Mouse (Mus musculus) heart, postnatal 0 days (tissue): Measurements from ENCODE around the gene Sec16a. TPM values are rescaled to one million over a fixed set of nuclear protein-coding genes. Genes with fewer than 3 reads are reported as not detected.
"Not testable (repeated sequence)": the region's sequence is repeated elsewhere in the genome, so short reads cannot be mapped to it uniquely, and the experiment has no call there.

ENCODE experiments used
- ATAC-seq: fragments of 200-750 bp; cut with Nextera tagmentation; 2 replicates; pipeline ENCODE4 v1.8.0; 2017; ENCODE audit warnings: low read depth, moderate number of reproducible peaks, moderate library complexity; ENCODE audit not compliant: insufficient read depth
- DNase-seq: peaks from one replicate; pipeline ENCODE4 v3.0.0-alpha.2; 2016; ENCODE audit warnings: low spot score
- H3K27ac ChIP-seq: fragments of 300-500 bp; sonication (generic); 2 replicates; pipeline ENCODE4 v1.5.1; 2014; ENCODE audit warnings: low read depth, mild to moderate bottlenecking
- H3K27me3 ChIP-seq: fragments of 300-500 bp; sonication (generic); 2 replicates; pipeline ENCODE4 v1.6.1; 2014; ENCODE audit warnings: low read length, mixed read lengths; ENCODE audit not compliant: control insufficient read depth, insufficient read depth
- H3K36me3 ChIP-seq: fragments of 300-500 bp; sonication (generic); replicated peaks from 2 replicates; pipeline ENCODE4 v1.6.1; 2014; ENCODE audit warnings: low read length, mixed read lengths; ENCODE audit not compliant: control insufficient read depth, insufficient read depth
- H3K4me1 ChIP-seq: fragments of 300-500 bp; sonication (generic); 2 replicates; pipeline ENCODE4 v1.6.1; 2014; ENCODE audit warnings: antibody characterized with exemption; ENCODE audit not compliant: control insufficient read depth, insufficient read depth
- H3K4me2 ChIP-seq: fragments of 300-500 bp; sonication (generic); 2 replicates; pipeline ENCODE4 v1.6.1; 2014; ENCODE audit warnings: low read depth, mild to moderate bottlenecking, low read length, moderate library complexity
- H3K4me3 ChIP-seq: fragments of 300-500 bp; sonication (generic); 2 replicates; pipeline ENCODE4 v1.5.1; 2014; ENCODE audit warnings: low read depth, low read length
- H3K9ac ChIP-seq: fragments of 300-500 bp; sonication (generic); replicated peaks from 2 replicates; pipeline ENCODE4 v1.6.1; 2014; ENCODE audit warnings: low read depth, low read length, mixed read lengths
- H3K9me3 ChIP-seq: fragments of 300-500 bp; sonication (generic); replicated peaks from 2 replicates; pipeline ENCODE4 v1.6.1; 2016; ENCODE audit warnings: low read length; ENCODE audit not compliant: control insufficient read depth
- CTCF ChIP-seq: IDR thresholded peaks from 2 replicates; pipeline ENCODE4 v1.5.1; 2016; ENCODE audit warnings: antibody characterized with exemption, control low read depth, low read depth
- EP300 ChIP-seq: IDR thresholded peaks from 2 replicates; pipeline ENCODE4 v1.6.1; 2016; ENCODE audit warnings: antibody characterized with exemption, low read depth
- WGBS: fragments of 180-500 bp; shearing (Covaris S2); extraction: QIAGEN DNeasy Blood & Tissue Kit; methylation state at CpG from one replicate; pipeline ENCODE4 v1.1.7; 2014; 5-methylcytosine and 5-hydroxymethylcytosine counted together
- polyA plus RNA-seq: library from polyadenylated mRNA; unstranded; fragments of >200 nt; fragmentation: Nextera tagmentation; extraction: Ambion mirVana; gene quantifications from 2 replicates; pipeline ENCODE4 v1.2.1, GENCODE M21; 2015
- total RNA-seq: library from RNA; depleted of rRNA; stranded (reverse); fragments of >200 nt; gene quantifications from 2 replicates; pipeline ENCODE4 v1.2.3, GENCODE M21; 2014; ENCODE audit warnings: low replicate concordance

Sec16a gene
- total and polyA plus RNA-seq, 2 experiments from 2014 or later: 7.5 to 49.0 TPM

GRCm38 (mm10) chr2:26391617-26392016 lies 53.4 kb downstream of the Sec16a start:
- Histone ChIP-seq H3K27ac (no peak overlapping the region), H3K27me3 (no peaks in the 10 kb centered on the region), H3K36me3 (peaks cover 74% of the 10 kb centered on the region), H3K9me3 (no peaks in the 10 kb centered on the region), H3K4me3 (no peak overlapping the region), H3K4me1 (peaks cover 10% of the 10 kb centered on the region), H3K9ac (no peak overlapping the region), H3K4me2 (no peak overlapping the region)
- 94% methylated on average over 6 of the region's 6 CpGs for WGBS
- TF ChIP-seq CTCF: no peak
- DNase-seq (no peak), ATAC-seq (no peak)

GRCm38 (mm10) chr2:26390954-26391353 lies 54.1 kb downstream of the Sec16a start:
- peaks cover 74% of the 10 kb centered on the region for H3K36me3 ChIP-seq
- H3K4me2 ChIP-seq: no peak overlapping the region
- H3K4me3 ChIP-seq: no peak overlapping the region
- DNase-seq: no peak
- no peak for ATAC-seq
- H3K9ac ChIP-seq: no peak overlapping the region
- H3K4me1 ChIP-seq: peaks cover 10% of the 10 kb centered on the region
- TF ChIP-seq EP300: no peak
- TF ChIP-seq CTCF: no peak
- no peaks in the 10 kb centered on the region for H3K27me3 ChIP-seq
- no peak overlapping the region for H3K27ac ChIP-seq
- 81% methylated on average over 3 of the region's 3 CpGs for WGBS
- no peaks in the 10 kb centered on the region for H3K9me3 ChIP-seq

GRCm38 (mm10) chr2:26389154-26389690 lies 55.8 kb downstream of the Sec16a start, which contains the start of the genes Entr1 and Pmpca:
Gene Entr1, minus strand, starts transcription at chr2:26389316.
Gene Pmpca, plus strand, starts transcription at chr2:26389339.
- under 1% methylated on average over 52 of the region's 60 CpGs for WGBS

GRCm38 (mm10) chr2:26388682-26389153 lies 56.3 kb downstream of the Sec16a start:
- peak overlapping the region; percentile 74 for H3K27ac ChIP-seq
- H3K9ac ChIP-seq: peak overlapping the region; percentile 91
- TF ChIP-seq EP300: no peak
- no peak for TF ChIP-seq CTCF
- under 1% methylated on average over 32 of the region's 45 CpGs for WGBS
- no peaks in the 10 kb centered on the region for H3K9me3 ChIP-seq
- peak overlapping the region; percentile 91 for H3K4me3 ChIP-seq
- H3K36me3 ChIP-seq: peaks cover 74% of the 10 kb centered on the region
- no peaks in the 10 kb centered on the region for H3K27me3 ChIP-seq
- peaks cover 10% of the 10 kb centered on the region for H3K4me1 ChIP-seq
- DNase-seq (no peak), ATAC-seq (peak; percentile 49)
- H3K4me2 ChIP-seq: peak overlapping the region; percentile 99

More at GRCm38 (mm10) chr2:26389154-26389690, 55.8 kb downstream of the Sec16a start, which contains the start of the genes Entr1 and Pmpca:
- Histone ChIP-seq H3K9me3 (no peaks in the 10 kb centered on the region), H3K4me3 (peak within 1 kb of the TSS; percentile 91), H3K27me3 (no peaks in the 10 kb centered on the region), H3K27ac (peak within 1 kb of the TSS; percentile 74), H3K4me1 (peaks cover 10% of the 10 kb centered on the region), H3K36me3 (peaks cover 74% of the 10 kb centered on the region), H3K9ac (peak within 1 kb of the TSS; percentile 91), H3K4me2 (peak within 1 kb of the TSS; percentile 99)
- no peak for TF ChIP-seq EP300
- TF ChIP-seq CTCF: no peak
- ATAC-seq: peak; percentile 87
- DNase-seq: peak; percentile 77

GRCm38 (mm10) chr2:26387713-26388112 lies 57.3 kb downstream of the Sec16a start:
- WGBS: 75% methylated on average over 3 of the region's 3 CpGs
- Histone ChIP-seq H3K9ac (no peak overlapping the region), H3K9me3 (no peaks in the 10 kb centered on the region), H3K4me3 (no peak overlapping the region), H3K27ac (no peak overlapping the region), H3K4me2 (no peak overlapping the region), H3K4me1 (peaks cover 10% of the 10 kb centered on the region), H3K27me3 (no peaks in the 10 kb centered on the region), H3K36me3 (peaks cover 74% of the 10 kb centered on the region)
- TF ChIP-seq CTCF (no peak), EP300 (no peak)
- ATAC-seq (no peak), DNase-seq (no peak)

GRCm38 (mm10) chr2:26380871-26381270 lies 64.1 kb downstream of the Sec16a start:
- not testable (repeated sequence) for H3K9me3 ChIP-seq, ATAC-seq, DNase-seq, H3K27ac ChIP-seq, H3K9ac ChIP-seq, H3K4me1 ChIP-seq, H3K27me3 ChIP-seq
- Histone ChIP-seq H3K4me3 (peak overlapping the region; percentile 61), H3K4me2 (peak overlapping the region; percentile 86), H3K36me3 (peaks cover 69% of the 10 kb centered on the region)
- WGBS: 36% methylated on average over 6 of the region's 6 CpGs
